Mouse (Mus musculus): ENCODE measurements around the gene Top3a. TPM values are rescaled to one million over a fixed set of nuclear protein-coding genes. Genes with fewer than 3 reads are reported as not detected.
A peak's percentile ranks its signal among the peaks of the same experiment; 100 is the strongest.
"Not testable (repeated sequence)": the region's sequence is repeated elsewhere in the genome, so short reads cannot be mapped to it uniquely, and the experiment has no call there.

The Top3a gene
- total RNA-seq (2021) = 1 to 10 TPM; 3.7 to 5.0 TPM
- long read RNA-seq, experiment 1, transcript Top3a-201 (19 exons, 3,741 nt) = major isoform, 7 of 9 reads
- long read RNA-seq, experiment 1, partial matches to known transcripts = 1 of 9 reads
- long read RNA-seq, experiment 1, other reads (novel, unspliced or antisense) = 1 of 9 reads
- long read RNA-seq, experiment 2, transcript Top3a-201 (19 exons, 3,741 nt) = major isoform, 5 of 7 reads
- long read RNA-seq, experiment 2, partial matches to known transcripts = 0 of 7 reads
- long read RNA-seq, experiment 2, other reads (novel, unspliced or antisense) = 1 of 7 reads

GRCm38 (mm10) chr11:60776829-60777740 lies at the start of gene Top3a, which contains the start of gene Smcr8:
Gene Top3a, minus strand, starts transcription at chr11:60777365.
Gene Smcr8, plus strand, starts transcription at chr11:60777524.
- peak; percentile 89 for DNase-seq (ENCODE audit: low spot score)

GRCm38 (mm10) chr11:60826700-60827099 lies 49.5 kb upstream of the Top3a start:
- DNase-seq (ENCODE audit: low spot score) = no peak

DNA sequence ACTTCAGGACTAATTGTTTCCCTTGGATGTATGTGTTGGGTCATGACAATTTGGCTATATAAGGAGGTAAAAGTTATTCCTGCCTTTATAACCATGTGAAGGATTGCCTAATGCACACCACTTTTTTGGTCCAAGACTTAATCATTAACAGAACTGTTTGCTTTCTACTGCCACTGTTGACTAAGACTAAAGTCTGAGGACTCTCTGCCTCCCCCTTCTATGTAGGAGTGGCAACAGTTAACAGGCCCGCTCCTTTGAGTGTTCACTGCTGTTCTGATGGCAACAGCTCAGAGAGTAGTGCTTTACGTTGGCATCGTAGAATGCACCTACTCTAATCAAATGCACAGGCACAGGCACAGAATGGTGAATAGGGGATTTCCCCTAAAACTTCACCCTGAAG lies 48.0 kb upstream of the Top3a start:
- no peak for DNase-seq (ENCODE audit: low spot score)

DNA sequence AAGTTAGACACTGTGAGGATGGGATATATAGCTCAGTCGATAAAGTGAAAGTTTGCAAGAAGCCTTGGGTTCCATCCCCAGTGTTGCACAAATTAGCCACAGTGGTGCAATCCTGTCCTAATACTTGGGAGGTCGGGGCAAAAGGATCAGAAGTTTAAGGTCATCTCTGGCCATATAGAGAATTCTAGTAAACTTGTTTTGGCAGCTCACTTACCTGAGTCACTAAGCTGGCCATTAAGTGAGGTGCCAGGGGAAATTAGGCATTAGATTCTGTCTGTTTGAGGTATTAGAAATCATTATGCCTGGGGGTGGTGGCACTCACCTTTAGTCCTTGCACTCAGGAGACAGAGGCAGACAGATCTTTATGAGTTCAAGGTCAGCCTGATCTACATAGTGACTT lies 46.6 kb upstream of the Top3a start:
- DNase-seq (ENCODE audit: low spot score) = no peak

DNA sequence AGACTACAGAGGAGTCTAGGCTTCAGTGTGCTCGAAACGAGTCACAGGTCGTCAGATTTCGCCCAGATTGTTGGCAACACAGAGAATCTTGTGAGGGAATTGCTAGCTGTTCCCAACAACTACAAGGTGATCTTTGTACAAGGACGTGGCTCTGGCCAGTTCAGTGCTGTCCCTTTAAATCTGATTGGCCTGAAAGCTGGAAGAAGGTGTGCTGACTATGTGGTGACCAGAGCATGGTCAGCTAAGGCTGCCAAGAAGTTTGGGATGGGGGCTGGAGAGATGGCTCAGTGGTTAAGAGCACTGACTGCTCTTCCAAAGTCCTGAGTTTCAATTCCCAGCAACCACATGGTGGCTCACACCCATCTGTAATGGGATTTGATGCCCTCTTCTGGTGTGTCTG lies 39.2 kb upstream of the Top3a start:
- no peak for DNase-seq (ENCODE audit: low spot score)

DNA sequence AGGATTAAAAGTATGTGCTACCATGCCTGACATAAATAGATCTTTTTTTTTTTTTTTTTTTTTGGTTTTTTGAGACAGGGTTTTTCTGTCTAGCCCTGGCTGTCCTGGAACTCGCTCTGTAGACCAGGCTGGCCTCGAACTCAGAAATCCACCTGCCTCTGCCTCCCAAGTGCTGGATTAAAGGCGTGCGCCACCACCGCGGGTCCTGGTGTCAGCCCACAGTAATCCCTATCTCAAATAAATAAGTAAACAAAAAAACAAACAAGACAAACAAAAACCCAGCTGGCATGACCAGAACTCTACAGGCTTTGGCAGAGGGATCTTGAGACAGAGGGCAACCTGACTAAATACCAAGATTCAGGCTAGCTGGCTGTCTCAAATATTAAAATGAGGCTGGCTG lies 34.5 kb upstream of the Top3a start, which contains the start of gene Shmt1:
Shmt1 (minus strand) TSS at position 101 of the 400 bp plus-strand sequence.
- DNase-seq (ENCODE audit: low spot score) = not testable (repeated sequence)

DNA sequence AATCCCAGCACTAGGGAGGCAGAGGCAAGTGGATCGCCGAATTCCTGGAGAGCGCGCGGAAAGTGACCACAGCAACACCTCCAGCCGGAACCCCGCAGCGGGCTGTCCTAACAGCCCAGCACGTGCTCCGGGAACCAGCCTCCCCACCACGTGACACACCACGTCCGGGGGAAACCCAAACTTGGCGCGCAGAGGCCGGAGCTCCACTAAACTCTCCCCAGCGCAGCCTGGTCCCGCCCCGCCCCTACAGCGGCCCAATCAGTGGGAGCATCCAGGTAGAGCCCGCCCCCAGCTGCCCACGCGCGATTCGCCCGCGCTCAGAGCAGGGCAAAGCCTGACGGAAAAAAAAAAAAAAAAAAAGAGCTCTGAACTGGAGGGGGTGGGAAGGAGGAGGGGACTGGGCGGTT lies 33.9 kb upstream of the Top3a start:
- peak; percentile 94 for DNase-seq (ENCODE audit: low spot score)

GRCm38 (mm10) chr11:60810046-60810965 lies 33.1 kb upstream of the Top3a start:
- no peak for DNase-seq (ENCODE audit: low spot score)

GRCm38 (mm10) chr11:60809546-60809945 lies 32.4 kb upstream of the Top3a start:
- DNase-seq (ENCODE audit: low spot score) = no peak

- peak; percentile 51 for DNase-seq (ENCODE audit: low spot score)
These were observed 31.3 kb upstream of the Top3a start for GRCm38 (mm10) chr11:60808286-60809070.

GRCm38 (mm10) chr11:60800892-60801291 lies 23.7 kb upstream of the Top3a start:
- DNase-seq (ENCODE audit: low spot score) = no peak

DNA sequence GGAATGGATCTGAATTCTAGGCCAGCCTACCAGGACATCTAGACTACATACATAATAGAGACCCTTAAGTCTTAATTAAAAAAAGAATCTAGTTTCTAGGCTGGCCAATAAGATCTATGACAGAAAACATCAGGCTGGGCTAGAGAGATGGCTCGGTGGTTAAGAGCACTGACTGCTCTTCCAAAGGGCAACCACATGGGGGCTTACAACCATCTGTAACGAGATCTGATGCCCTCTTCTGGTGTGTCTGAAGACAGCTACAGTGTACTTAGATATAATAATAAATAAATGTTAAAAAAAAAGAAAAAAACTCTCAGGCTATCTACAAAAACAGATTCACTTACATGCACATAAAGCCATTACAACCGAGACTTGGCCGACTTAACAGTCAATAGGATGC lies 22.8 kb upstream of the Top3a start:
- DNase-seq (ENCODE audit: low spot score) = no peak

- peak; percentile 50 for DNase-seq (ENCODE audit: low spot score)
These were observed 19.2 kb upstream of the Top3a start for GRCm38 (mm10) chr11:60796342-60796741.

DNA sequence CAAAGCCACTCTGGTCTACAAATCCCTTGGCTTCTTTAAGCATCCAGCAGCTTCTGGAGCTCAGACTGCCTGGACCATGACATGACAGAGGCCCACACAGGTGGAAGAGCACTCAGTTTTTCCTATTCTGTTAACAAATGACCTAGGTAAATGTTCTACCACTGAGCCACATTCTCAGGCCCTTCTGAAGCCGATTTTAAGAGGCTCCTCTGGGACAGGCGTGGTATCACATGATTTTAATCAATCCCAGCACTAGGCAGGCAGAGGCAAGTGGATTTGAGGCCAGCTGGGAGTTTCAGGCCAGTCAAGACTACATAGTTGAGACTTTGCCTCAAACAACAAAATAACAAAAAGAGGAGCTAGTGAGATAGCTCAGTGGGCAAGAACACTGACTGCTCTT lies 13.3 kb upstream of the Top3a start:
- no peak for DNase-seq (ENCODE audit: low spot score)

GRCm38 (mm10) chr11:60787595-60787994 lies 10.4 kb upstream of the Top3a start:
- DNase-seq (ENCODE audit: low spot score) = peak; percentile 68

- peak; percentile 42 for DNase-seq (ENCODE audit: low spot score)
These were observed 7.2 kb upstream of the Top3a start for GRCm38 (mm10) chr11:60784179-60784922.

DNA sequence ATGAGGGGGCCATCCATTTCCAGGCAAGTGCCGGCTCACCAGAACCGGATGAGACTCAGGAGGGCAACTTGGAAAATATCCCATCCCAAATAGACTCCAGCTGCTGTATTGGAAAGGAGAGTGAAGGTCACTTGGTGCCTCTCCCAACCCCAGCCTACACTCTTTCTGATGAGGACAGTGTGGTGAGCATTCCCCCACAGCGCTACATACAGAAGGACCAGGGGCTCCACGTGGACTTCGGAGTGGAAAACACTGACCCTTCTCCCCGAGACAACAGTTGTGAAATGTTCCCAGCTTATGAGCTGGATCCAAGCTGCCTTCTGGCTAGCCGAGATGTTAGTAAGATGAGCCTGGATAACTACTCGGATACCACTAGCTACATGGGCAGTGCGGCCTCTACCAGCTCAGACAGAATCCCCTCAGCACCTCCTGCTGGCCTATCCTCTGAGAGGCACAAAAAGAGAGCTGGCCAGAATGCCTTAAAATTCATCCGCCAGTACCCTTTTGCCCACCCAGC lies 2.6 kb upstream of the Top3a start:
- DNase-seq (ENCODE audit: low spot score) = peak; percentile 44

DNA sequence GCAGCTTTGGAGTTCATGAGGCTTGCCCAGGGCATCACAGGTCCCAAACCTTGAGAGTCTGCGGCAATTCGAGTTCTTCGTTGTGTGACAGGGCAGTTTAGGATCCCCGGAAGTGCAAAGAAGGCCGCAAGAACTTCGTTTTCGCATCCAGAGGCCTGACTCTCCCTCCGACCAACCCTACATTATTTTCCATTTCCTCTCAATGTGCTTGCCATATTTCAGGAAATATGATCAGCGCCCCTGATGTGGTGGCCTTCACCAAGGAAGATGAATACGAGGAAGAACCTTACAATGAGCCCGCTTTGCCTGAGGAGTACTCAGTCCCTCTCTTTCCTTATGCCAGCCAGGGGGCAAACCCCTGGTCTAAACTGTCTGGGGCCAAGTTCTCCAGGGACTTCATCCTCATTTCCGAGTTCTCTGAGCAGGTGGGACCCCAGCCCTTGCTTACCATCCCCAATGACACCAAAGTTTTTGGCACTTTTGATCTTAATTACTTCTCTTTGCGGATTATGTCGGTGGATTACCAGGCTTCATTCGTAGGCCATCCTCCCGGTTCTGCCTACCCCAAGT lies 721 bp upstream of the Top3a start:
- no peak for DNase-seq (ENCODE audit: low spot score)

GRCm38 (mm10) chr11:60776107-60776828 lies 897 bp downstream of the Top3a start:
- no peak for DNase-seq (ENCODE audit: low spot score)

All from gastrocnemius, adult 18-20 months (tissue).